ENCODE assay signal across 35 mouse cellular contexts in genomic region chr6:21830931-21831330, GRCm38 (mm10). TPM values are rescaled to one million over a fixed set of nuclear protein-coding genes. Genes with fewer than 3 reads are reported as not detected.
"Had no signal": no experiment of that assay in that cellular context is flagged by ENCODE, and none has a peak within 500 bp of the region (broad histone marks: within the 10 kb centered on the region; RNA-seq: fewer than 3 reads in every experiment).

No protein-coding gene starts in this region.

- H3K4me2 ChIP-seq: limb, embryonic 12.5 days; limb, embryonic 13.5 days; limb, embryonic 15.5 days; liver, embryonic 11.5 days; liver, embryonic 12.5 days; liver, embryonic 13.5 days; liver, embryonic 15.5 days; lung, embryonic 14.5 days; lung, embryonic 15.5 days; midbrain, embryonic 12.5 days; midbrain, embryonic 13.5 days; midbrain, embryonic 15.5 days; neural tube, embryonic 12.5 days had no signal

- H3K4me1 ChIP-seq: limb, embryonic 10.5 days; limb, embryonic 12.5 days; limb, embryonic 13.5 days; limb, embryonic 15.5 days; liver, embryonic 12.5 days; liver, embryonic 15.5 days; lung, embryonic 15.5 days; megakaryocyte, embryonic 14.5 days; midbrain, embryonic 12.5 days; midbrain, embryonic 13.5 days; midbrain, embryonic 15.5 days; neural tube, embryonic 12.5 days had no signal

- H3K9ac ChIP-seq: limb, embryonic 12.5 days; limb, embryonic 13.5 days; limb, embryonic 15.5 days; liver, embryonic 12.5 days; liver, embryonic 13.5 days; liver, embryonic 14.5 days; liver, embryonic 15.5 days; liver, postnatal 0 days; lung, embryonic 14.5 days; lung, embryonic 15.5 days; midbrain, embryonic 12.5 days; midbrain, embryonic 13.5 days; midbrain, embryonic 15.5 days; neural tube, embryonic 12.5 days had no signal

- H3K9me3 ChIP-seq: limb, embryonic 10.5 days; limb, embryonic 12.5 days; limb, embryonic 13.5 days; limb, embryonic 15.5 days; liver, embryonic 12.5 days; liver, embryonic 13.5 days; liver, embryonic 15.5 days; lung, embryonic 15.5 days; megakaryocyte, embryonic 14.5 days; midbrain, embryonic 10.5 days; midbrain, embryonic 12.5 days; midbrain, embryonic 13.5 days; midbrain, embryonic 15.5 days; neural tube, embryonic 12.5 days had no signal

- H3K4me3 ChIP-seq: left cerebral cortex, adult 2 months; limb, embryonic 10.5 days; limb, embryonic 12.5 days; limb, embryonic 13.5 days; limb, embryonic 15.5 days; liver, embryonic 12.5 days; liver, embryonic 13.5 days; liver, embryonic 15.5 days; lung, embryonic 15.5 days; megakaryocyte, embryonic 14.5 days; midbrain, embryonic 10.5 days; midbrain, embryonic 12.5 days; midbrain, embryonic 13.5 days; midbrain, embryonic 15.5 days; myocyte; neural tube, embryonic 12.5 days had no signal

- H3K27ac ChIP-seq: left cerebral cortex, adult 2 months; limb, embryonic 10.5 days; limb, embryonic 12.5 days; limb, embryonic 13.5 days; limb, embryonic 15.5 days; liver, embryonic 12.5 days; liver, embryonic 13.5 days; liver, embryonic 14.5 days; liver, embryonic 15.5 days; lung, embryonic 15.5 days; macrophage; midbrain, embryonic 10.5 days; midbrain, embryonic 12.5 days; midbrain, embryonic 13.5 days; midbrain, embryonic 15.5 days; neural tube, embryonic 12.5 days had no signal

- DNase-seq: left cerebral cortex, postnatal 4 days; liver; liver, embryonic 13.5 days; liver, postnatal 0 days; lung, adult 18-20 months; lung, adult 2 months; lung, embryonic 14.5 days; lung, postnatal 10 days; lung, postnatal 14 days; lung, postnatal 36 days; lung, postnatal 4 days; midbrain, embryonic 14.5 days had no signal

- H3K27me3 ChIP-seq: limb, embryonic 12.5 days; limb, embryonic 13.5 days; limb, embryonic 15.5 days; liver, embryonic 12.5 days; liver, embryonic 13.5 days; liver, embryonic 15.5 days; lung, embryonic 15.5 days; megakaryocyte, embryonic 14.5 days; midbrain, embryonic 12.5 days; midbrain, embryonic 13.5 days; midbrain, embryonic 15.5 days; neural tube, embryonic 12.5 days had no signal

- ATAC-seq: liver, embryonic 12.5 days; liver, postnatal 0 days; lung, postnatal 0 days; midbrain, embryonic 13.5 days; midbrain, embryonic 15.5 days; midbrain, embryonic 16.5 days had no signal

- H3K36me3 ChIP-seq: liver, embryonic 15.5 days had no signal

RNA-seq across cellular contexts. Expression of gene Tspan12, which starts 21.4 kb away (rescaled TPM):
- total RNA-seq: megakaryocyte, adult 5-6 weeks; megakaryocyte-erythroid progenitor cell, adult 5-6 weeks; monocyte, adult 5-6 weeks had no signal
- polyA plus RNA-seq: macrophage had no signal
